Mouse (Mus musculus): ENCODE measurements at regions not wholly inside any gene's neighbourhood (a gene's known extent, or its start where the extent isn't known, plus 50 kb on each side); places are given as distances from the start of the nearest gene placed in this dataset.

- Histone ChIP-seq H3K4me2 (replicated peaks; ENCODE audit: low read depth) (no peak overlapping the region), H3K27ac (replicated peaks) (peak overlapping the region; percentile 77), H3K9ac (ENCODE audit: low read length) (no peak overlapping the region), H3K4me3 (ENCODE audit: low read depth, low read length) (no peak overlapping the region), H3K9me3 (ENCODE audit: control insufficient read depth, low read length) (no peaks in the 10 kb centered on the region), H3K36me3 (ENCODE audit: control insufficient read depth, insufficient read depth, low read length) (no peaks in the 10 kb centered on the region), H3K27me3 (ENCODE audit: control insufficient read depth, insufficient read depth, low read length) (no peaks in the 10 kb centered on the region), H3K4me1 (replicated peaks; ENCODE audit: control insufficient read depth, insufficient read depth) (no peaks in the 10 kb centered on the region)
- 58% methylated on average over 11 of the region's 11 CpGs for WGBS
- no peak for DNase-seq (ENCODE audit: low spot score)
- TF ChIP-seq CTCF (IDR thresholded peaks at IDR 0.05; ENCODE audit: low read depth) (no peak), EP300 (optimal IDR thresholded peaks at IDR 0.05) (no peak)
- no peak for ATAC-seq (ENCODE audit: low FRiP score, low TSS enrichment)
These were observed 52.7 kb upstream of the Rab3gap2 start for GRCm38 (mm10) chr1:185151130-185151799.

GRCm38 (mm10) chr1:185150431-185151129 lies 53.3 kb upstream of the Rab3gap2 start:
- H3K36me3 ChIP-seq (ENCODE audit: control insufficient read depth, insufficient read depth, low read length), result no peaks in the 10 kb centered on the region
- ATAC-seq (ENCODE audit: low FRiP score, low TSS enrichment) (no peak), DNase-seq (ENCODE audit: low spot score) (no peak)
- H3K27me3 ChIP-seq (ENCODE audit: control insufficient read depth, insufficient read depth, low read length), result no peaks in the 10 kb centered on the region
- no peak overlapping the region for H3K9ac ChIP-seq (ENCODE audit: low read length)
- no peaks in the 10 kb centered on the region for H3K4me1 ChIP-seq (replicated peaks; ENCODE audit: control insufficient read depth, insufficient read depth)
- no peaks in the 10 kb centered on the region for H3K9me3 ChIP-seq (ENCODE audit: control insufficient read depth, low read length)
- no peak overlapping the region for H3K27ac ChIP-seq (replicated peaks)
- 69% methylated on average over 15 of the region's 15 CpGs for WGBS
- H3K4me3 ChIP-seq (ENCODE audit: low read depth, low read length), result no peak overlapping the region
- TF ChIP-seq EP300 (optimal IDR thresholded peaks at IDR 0.05) (no peak), CTCF (IDR thresholded peaks at IDR 0.05; ENCODE audit: low read depth) (no peak)
- H3K4me2 ChIP-seq (replicated peaks; ENCODE audit: low read depth), result no peak overlapping the region

- ATAC-seq (ENCODE audit: low FRiP score, low TSS enrichment) (no peak), DNase-seq (ENCODE audit: low spot score) (no peak)
- Histone ChIP-seq H3K4me3 (ENCODE audit: low read depth, low read length) (no peak overlapping the region), H3K4me2 (replicated peaks; ENCODE audit: low read depth) (no peak overlapping the region), H3K27me3 (ENCODE audit: control insufficient read depth, insufficient read depth, low read length) (no peaks in the 10 kb centered on the region), H3K9ac (ENCODE audit: low read length) (no peak overlapping the region), H3K9me3 (ENCODE audit: control insufficient read depth, low read length) (no peaks in the 10 kb centered on the region), H3K36me3 (ENCODE audit: control insufficient read depth, insufficient read depth, low read length) (no peaks in the 10 kb centered on the region), H3K4me1 (replicated peaks; ENCODE audit: control insufficient read depth, insufficient read depth) (no peaks in the 10 kb centered on the region), H3K27ac (replicated peaks) (no peak overlapping the region)
- TF ChIP-seq CTCF (IDR thresholded peaks at IDR 0.05; ENCODE audit: low read depth), result no peak
- 90% methylated on average over 1 of the region's 1 CpGs for WGBS
These were observed 59.1 kb upstream of the Rab3gap2 start for GRCm38 (mm10) chr1:185144791-185145190.

GRCm38 (mm10) chr1:185144006-185144405 lies 59.9 kb upstream of the Rab3gap2 start:
- no peaks in the 10 kb centered on the region for H3K36me3 ChIP-seq (ENCODE audit: control insufficient read depth, insufficient read depth, low read length)
- no peaks in the 10 kb centered on the region for H3K9me3 ChIP-seq (ENCODE audit: control insufficient read depth, low read length)
- no peaks in the 10 kb centered on the region for H3K4me1 ChIP-seq (replicated peaks; ENCODE audit: control insufficient read depth, insufficient read depth)
- no peaks in the 10 kb centered on the region for H3K27me3 ChIP-seq (ENCODE audit: control insufficient read depth, insufficient read depth, low read length)
- 74% methylated on average over 15 of the region's 15 CpGs for WGBS
- H3K9ac ChIP-seq (ENCODE audit: low read length), result no peak overlapping the region
- H3K4me3 ChIP-seq (ENCODE audit: low read depth, low read length), result no peak overlapping the region
- no peak overlapping the region for H3K4me2 ChIP-seq (replicated peaks; ENCODE audit: low read depth)
- TF ChIP-seq EP300 (optimal IDR thresholded peaks at IDR 0.05), result no peak
- TF ChIP-seq CTCF (IDR thresholded peaks at IDR 0.05; ENCODE audit: low read depth), result no peak
- H3K27ac ChIP-seq (replicated peaks), result no peak overlapping the region
- ATAC-seq (ENCODE audit: low FRiP score, low TSS enrichment) (no peak), DNase-seq (ENCODE audit: low spot score) (no peak)

GRCm38 (mm10) chr1:185140317-185140716 lies 63.6 kb upstream of the Rab3gap2 start:
- no peak overlapping the region for H3K4me2 ChIP-seq (replicated peaks; ENCODE audit: low read depth)
- TF ChIP-seq EP300 (optimal IDR thresholded peaks at IDR 0.05), result no peak
- TF ChIP-seq CTCF (IDR thresholded peaks at IDR 0.05; ENCODE audit: low read depth), result no peak
- WGBS, result 56% methylated on average over 5 of the region's 5 CpGs
- no peaks in the 10 kb centered on the region for H3K4me1 ChIP-seq (replicated peaks; ENCODE audit: control insufficient read depth, insufficient read depth)
- DNase-seq (ENCODE audit: low spot score) (no peak), ATAC-seq (ENCODE audit: low FRiP score, low TSS enrichment) (no peak)
- H3K27ac ChIP-seq (replicated peaks), result no peak overlapping the region
- no peak overlapping the region for H3K4me3 ChIP-seq (ENCODE audit: low read depth, low read length)
- no peaks in the 10 kb centered on the region for H3K36me3 ChIP-seq (ENCODE audit: control insufficient read depth, insufficient read depth, low read length)
- no peaks in the 10 kb centered on the region for H3K9me3 ChIP-seq (ENCODE audit: control insufficient read depth, low read length)
- no peaks in the 10 kb centered on the region for H3K27me3 ChIP-seq (ENCODE audit: control insufficient read depth, insufficient read depth, low read length)
- no peak overlapping the region for H3K9ac ChIP-seq (ENCODE audit: low read length)

GRCm38 (mm10) chr1:185128209-185128608 lies 75.7 kb upstream of the Rab3gap2 start:
- no peak for DNase-seq (ENCODE audit: low spot score)
- no peaks in the 10 kb centered on the region for H3K4me1 ChIP-seq (replicated peaks; ENCODE audit: control insufficient read depth, insufficient read depth)
- no peak for ATAC-seq (ENCODE audit: low FRiP score, low TSS enrichment)
- H3K27me3 ChIP-seq (ENCODE audit: control insufficient read depth, insufficient read depth, low read length), result no peaks in the 10 kb centered on the region
- no peak overlapping the region for H3K27ac ChIP-seq (replicated peaks)
- H3K9ac ChIP-seq (ENCODE audit: low read length), result no peak overlapping the region
- whole genome bisulfite sequencing, result 69% methylated on average over 4 of the region's 4 CpGs
- H3K9me3 ChIP-seq (ENCODE audit: control insufficient read depth, low read length), result no peaks in the 10 kb centered on the region
- TF ChIP-seq EP300 (optimal IDR thresholded peaks at IDR 0.05) (no peak), CTCF (IDR thresholded peaks at IDR 0.05; ENCODE audit: low read depth) (no peak)
- H3K4me3 ChIP-seq (ENCODE audit: low read depth, low read length), result no peak overlapping the region
- H3K36me3 ChIP-seq (ENCODE audit: control insufficient read depth, insufficient read depth, low read length), result no peaks in the 10 kb centered on the region
- no peak overlapping the region for H3K4me2 ChIP-seq (replicated peaks; ENCODE audit: low read depth)
